Mouse (Mus musculus): ENCODE measurements around the gene Gm10354.
"Not testable (repeated sequence)": the region's sequence is repeated elsewhere in the genome, so short reads cannot be mapped to it uniquely, and the experiment has no call there.

DNA sequence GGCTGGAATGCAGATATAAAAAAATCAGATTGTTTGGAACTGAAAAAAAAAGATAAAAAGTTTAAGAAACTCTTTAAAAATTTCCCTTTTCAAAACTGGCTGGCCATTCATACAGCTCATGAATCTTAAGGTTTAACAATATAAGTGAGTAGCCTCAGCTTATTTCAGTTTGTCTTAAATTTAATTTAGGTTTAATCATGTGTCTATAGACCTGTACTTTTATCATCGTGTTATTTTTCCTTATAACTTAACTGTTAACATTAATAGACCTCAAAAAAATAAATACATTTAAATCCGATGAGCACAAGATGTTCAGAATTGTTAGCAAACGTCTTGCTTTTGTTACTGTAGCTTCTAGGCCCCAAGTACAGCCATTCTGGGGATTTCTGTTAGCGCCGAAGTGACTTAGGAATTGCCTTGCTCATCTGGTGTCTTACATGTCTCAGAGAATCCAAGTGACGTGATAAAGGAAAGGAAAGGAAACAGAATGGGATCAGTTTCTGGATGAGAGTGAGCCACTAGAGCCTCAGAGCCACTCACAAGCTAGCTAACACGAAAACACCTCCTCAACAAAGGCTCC lies 18.0 kb upstream of the Gm10354 start:
- TF ChIP-seq CTCF, EP300 (IDR thresholded peaks at IDR 0.05): not testable (repeated sequence)

Measured in lung, postnatal 0 days (tissue).